Mouse (Mus musculus): ENCODE data around the gene Wnt1.
"Not testable (repeated sequence)": the region's sequence is repeated elsewhere in the genome, so short reads cannot be mapped to it uniquely, and the experiment has no call there.

The Wnt1 gene

GRCm38 (mm10) chr15:98789661-98790535 is at the start of gene Wnt1:
Gene Wnt1 (plus strand): TSS chr15:98789857.
- DNase-seq (ENCODE audit: low spot score), result no peak

GRCm38 (mm10) chr15:98740219-98740618 is 49.4 kb upstream of the Wnt1 start:
- no peak for DNase-seq (ENCODE audit: low spot score)

- DNase-seq (ENCODE audit: low spot score), result no peak
Measured at GRCm38 (mm10) chr15:98742766-98743428, 46.8 kb upstream of the Wnt1 start.

GRCm38 (mm10) chr15:98743863-98744262 is 45.8 kb upstream of the Wnt1 start:
- not testable (repeated sequence) for DNase-seq (ENCODE audit: low spot score)

- DNase-seq (ENCODE audit: low spot score), result no peak
Measured at GRCm38 (mm10) chr15:98746344-98746965, 43.2 kb upstream of the Wnt1 start.

- DNase-seq (ENCODE audit: low spot score), result no peak
Measured at GRCm38 (mm10) chr15:98747296-98747695, 42.4 kb upstream of the Wnt1 start.

- no peak for DNase-seq (ENCODE audit: low spot score)
Measured at GRCm38 (mm10) chr15:98749093-98749492, 40.6 kb upstream of the Wnt1 start.

GRCm38 (mm10) chr15:98753021-98753423 is 36.6 kb upstream of the Wnt1 start:
- DNase-seq (ENCODE audit: low spot score), result no peak

GRCm38 (mm10) chr15:98754125-98754524 is 35.5 kb upstream of the Wnt1 start:
- no peak for DNase-seq (ENCODE audit: low spot score)

- peak; percentile 52 for DNase-seq (ENCODE audit: low spot score)
Measured at GRCm38 (mm10) chr15:98762201-98762621, 27.4 kb upstream of the Wnt1 start.

- peak; percentile 94 for DNase-seq (ENCODE audit: low spot score)
Measured at GRCm38 (mm10) chr15:98762670-98763529, 26.8 kb upstream of the Wnt1 start, which contains the start of gene Arf3. Gene Arf3 (minus strand): TSS chr15:98763214.

- no peak for DNase-seq (ENCODE audit: low spot score)
Measured at GRCm38 (mm10) chr15:98765929-98766328, 23.7 kb upstream of the Wnt1 start.

GRCm38 (mm10) chr15:98768259-98768658 is 21.4 kb upstream of the Wnt1 start:
- no peak for DNase-seq (ENCODE audit: low spot score)

GRCm38 (mm10) chr15:98771813-98772425 is 17.7 kb upstream of the Wnt1 start:
- no peak for DNase-seq (ENCODE audit: low spot score)

GRCm38 (mm10) chr15:98772511-98773211 is 17.0 kb upstream of the Wnt1 start:
- no peak for DNase-seq (ENCODE audit: low spot score)

- no peak for DNase-seq (ENCODE audit: low spot score)
Measured at GRCm38 (mm10) chr15:98774096-98774495, 15.6 kb upstream of the Wnt1 start.

GRCm38 (mm10) chr15:98775533-98775932 is 14.1 kb upstream of the Wnt1 start:
- no peak for DNase-seq (ENCODE audit: low spot score)

- DNase-seq (ENCODE audit: low spot score), result no peak
Measured at GRCm38 (mm10) chr15:98776280-98777004, 13.2 kb upstream of the Wnt1 start.

- no peak for DNase-seq (ENCODE audit: low spot score)
Measured at GRCm38 (mm10) chr15:98777005-98777616, 12.5 kb upstream of the Wnt1 start.

GRCm38 (mm10) chr15:98777762-98778161 is 11.9 kb upstream of the Wnt1 start, which contains the start of gene Wnt10b:
Gene Wnt10b (minus strand): TSS chr15:98778150.
- no peak for DNase-seq (ENCODE audit: low spot score)
